Mouse (Mus musculus) brain, adult 2 months (tissue): ENCODE measurements around the gene Apol7e.
"Not testable (repeated sequence)": the region's sequence is repeated elsewhere in the genome, so short reads cannot be mapped to it uniquely, and the experiment has no call there.

Source experiments
- DNase-seq: peaks from one replicate; pipeline ENCODE4 v3.0.0; 2011; ENCODE audit warnings: low read depth, low spot score

Gene Apol7e

GRCm38 (mm10) chr15:77740511-77741297, 42.0 kb downstream of the Apol7e start:
- DNase-seq: no peak

- not testable (repeated sequence) for DNase-seq
These were observed 42.9 kb downstream of the Apol7e start for GRCm38 (mm10) chr15:77741556-77741955.

GRCm38 (mm10) chr15:77744632-77745031, 46.0 kb downstream of the Apol7e start:
- DNase-seq: no peak

GRCm38 (mm10) chr15:77745081-77745480, 46.4 kb downstream of the Apol7e start:
- no peak for DNase-seq

- no peak for DNase-seq
These were observed 47.7 kb downstream of the Apol7e start for GRCm38 (mm10) chr15:77746326-77746725.

GRCm38 (mm10) chr15:77748414-77748813, 49.8 kb downstream of the Apol7e start:
- DNase-seq: no peak

GRCm38 (mm10) chr15:77749717-77750116, 51.1 kb downstream of the Apol7e start:
- peak; percentile 90 for DNase-seq

GRCm38 (mm10) chr15:77750461-77750860, 51.8 kb downstream of the Apol7e start:
- peak; percentile 85 for DNase-seq

GRCm38 (mm10) chr15:77752443-77752842, 53.8 kb downstream of the Apol7e start:
- no peak for DNase-seq

GRCm38 (mm10) chr15:77755132-77755531, 56.5 kb downstream of the Apol7e start:
- DNase-seq: no peak

- no peak for DNase-seq
These were observed 57.4 kb downstream of the Apol7e start for GRCm38 (mm10) chr15:77756081-77756480.

GRCm38 (mm10) chr15:77756848-77757247, 58.2 kb downstream of the Apol7e start, which contains the start of gene Apol8:
Apol8 (minus strand) TSS chr15:77757003.
- peak; percentile 83 for DNase-seq

GRCm38 (mm10) chr15:77757586-77758226, 59.0 kb downstream of the Apol7e start:
- DNase-seq: no peak

GRCm38 (mm10) chr15:77760037-77760436, 61.4 kb downstream of the Apol7e start:
- peak; percentile 61 for DNase-seq

- no peak for DNase-seq
These were observed 62.4 kb downstream of the Apol7e start for GRCm38 (mm10) chr15:77761083-77761482.

- DNase-seq: peak; percentile 80
These were observed 63.1 kb downstream of the Apol7e start for GRCm38 (mm10) chr15:77761561-77762380.

- no peak for DNase-seq
These were observed 64.4 kb downstream of the Apol7e start for GRCm38 (mm10) chr15:77763050-77763449.

- no peak for DNase-seq
These were observed 65.0 kb downstream of the Apol7e start for GRCm38 (mm10) chr15:77763702-77764101.

- peak; percentile 44 for DNase-seq
These were observed 65.8 kb downstream of the Apol7e start for GRCm38 (mm10) chr15:77764391-77765006.

GRCm38 (mm10) chr15:77765484-77766093, 66.9 kb downstream of the Apol7e start:
- DNase-seq: no peak

- DNase-seq: no peak
These were observed 68.3 kb downstream of the Apol7e start for GRCm38 (mm10) chr15:77766981-77767380.
